Mouse (Mus musculus) cortical plate, adult 2 months (tissue): ENCODE data around the gene Heatr4. TPM values are rescaled to one million over a fixed set of nuclear protein-coding genes. Genes with fewer than 3 reads are reported as not detected.
"Not testable (repeated sequence)": the region's sequence is repeated elsewhere in the genome, so short reads cannot be mapped to it uniquely, and the experiment has no call there.

Experiments
- H3K27ac ChIP-seq: fragments of 200-500 bp; 2 replicates; pipeline ENCODE4 v1.5.1; 2012; ENCODE audit warnings: low read length, control low read depth, inconsistent platforms; ENCODE audit not compliant: insufficient read depth
- H3K4me1 ChIP-seq: fragments of 200-500 bp; 2 replicates; pipeline ENCODE4 v1.6.1; 2011; ENCODE audit warnings: low read length; ENCODE audit not compliant: control insufficient read depth, insufficient read depth
- H3K4me3 ChIP-seq: fragments of 200-500 bp; 2 replicates; pipeline ENCODE4 v1.5.1; 2011; ENCODE audit warnings: mild to moderate bottlenecking, low read length, control low read depth; ENCODE audit not compliant: insufficient read depth
- CTCF ChIP-seq: fragments of 200-500 bp; IDR thresholded peaks from 2 replicates; pipeline ENCODE4 v1.5.1; 2011; ENCODE audit warnings: mild to moderate bottlenecking, control low read depth, low read length; ENCODE audit not compliant: insufficient read depth; ENCODE audit errors: extremely low read depth
- POLR2A ChIP-seq: fragments of 200-500 bp; IDR thresholded peaks from 2 replicates; pipeline ENCODE4 v1.6.1; 2011; ENCODE audit warnings: mild to moderate bottlenecking, low read length, control low read depth; ENCODE audit not compliant: insufficient read depth; ENCODE audit errors: extremely low read depth
- polyA plus RNA-seq: library from polyadenylated mRNA; depleted of rRNA; stranded (reverse); fragments of >200 nt; gene quantifications from 2 replicates; pipeline ENCODE4 v1.2.3, GENCODE M21; 2012; rRNA removed

Heatr4 gene
- polyA plus RNA-seq = 0.02 and 0.04 TPM in 2 replicates

- TF ChIP-seq POLR2A (no peak), CTCF (no peak)
- no peak within 1 kb of the TSS for H3K4me3 ChIP-seq
- no peaks in the 10 kb centered on the region for H3K4me1 ChIP-seq
Observed at GRCm38 (mm10) chr12:83984752-83985151, at the start of gene Heatr4. Heatr4 (minus strand) TSS chr12:83984852.

GRCm38 (mm10) chr12:84034108-84034507 is 49.5 kb upstream of the Heatr4 start:
- no peak overlapping the region for H3K27ac ChIP-seq
- no peak for TF ChIP-seq POLR2A
- TF ChIP-seq CTCF = no peak
- no peak overlapping the region for H3K4me3 ChIP-seq
- no peaks in the 10 kb centered on the region for H3K4me1 ChIP-seq

More at GRCm38 (mm10) chr12:83984752-83985151, at the start of gene Heatr4:
- H3K27ac ChIP-seq = no peak within 1 kb of the TSS

GRCm38 (mm10) chr12:84033302-84033701 is 48.6 kb upstream of the Heatr4 start:
- not testable (repeated sequence) for H3K4me3 ChIP-seq, H3K27ac ChIP-seq, H3K4me1 ChIP-seq

- Histone ChIP-seq H3K4me3 (no peak overlapping the region), H3K4me1 (no peaks in the 10 kb centered on the region), H3K27ac (no peak overlapping the region)
- TF ChIP-seq CTCF (no peak), POLR2A (no peak)
Observed at GRCm38 (mm10) chr12:84032854-84033253, 48.2 kb upstream of the Heatr4 start.

- Histone ChIP-seq H3K27ac (no peak overlapping the region), H3K4me3 (no peak overlapping the region), H3K4me1 (no peaks in the 10 kb centered on the region)
- peak; percentile 93 for TF ChIP-seq CTCF
- no peak for TF ChIP-seq POLR2A
Observed at GRCm38 (mm10) chr12:84030659-84031332, 46.1 kb upstream of the Heatr4 start.

GRCm38 (mm10) chr12:84029043-84029442 is 44.4 kb upstream of the Heatr4 start:
- not testable (repeated sequence) for H3K4me1 ChIP-seq

GRCm38 (mm10) chr12:84028328-84028727 is 43.7 kb upstream of the Heatr4 start:
- H3K4me1 ChIP-seq, H3K4me3 ChIP-seq: not testable (repeated sequence)

More at GRCm38 (mm10) chr12:84029043-84029442, 44.4 kb upstream of the Heatr4 start:
- H3K27ac ChIP-seq, H3K4me3 ChIP-seq: not testable (repeated sequence)

GRCm38 (mm10) chr12:84025888-84026287 is 41.2 kb upstream of the Heatr4 start:
- Histone ChIP-seq H3K4me3 (no peak overlapping the region), H3K27ac (no peak overlapping the region), H3K4me1 (no peaks in the 10 kb centered on the region)
- TF ChIP-seq CTCF = no peak
- TF ChIP-seq POLR2A = no peak

More at GRCm38 (mm10) chr12:84028328-84028727, 43.7 kb upstream of the Heatr4 start:
- H3K27ac ChIP-seq = not testable (repeated sequence)

- no peak overlapping the region for H3K27ac ChIP-seq
- H3K4me1 ChIP-seq = no peaks in the 10 kb centered on the region
- H3K4me3 ChIP-seq = no peak overlapping the region
- TF ChIP-seq CTCF (no peak), POLR2A (no peak)
Observed at GRCm38 (mm10) chr12:84023052-84023745, 38.5 kb upstream of the Heatr4 start.

- H3K4me1 ChIP-seq, H3K27ac ChIP-seq, H3K4me3 ChIP-seq: not testable (repeated sequence)
Observed at GRCm38 (mm10) chr12:84022266-84022665, 37.6 kb upstream of the Heatr4 start.

GRCm38 (mm10) chr12:84020528-84020927 is 35.9 kb upstream of the Heatr4 start:
- H3K4me1 ChIP-seq, H3K27ac ChIP-seq, H3K4me3 ChIP-seq: not testable (repeated sequence)
